Mouse (Mus musculus) ES-E14 (cell line): ENCODE measurements around the gene Daxx. TPM values are rescaled to one million over a fixed set of nuclear protein-coding genes. Genes with fewer than 3 reads are reported as not detected.

Experiments
- DNase-seq: peaks from one replicate; pipeline ENCODE4 v3.0.0-alpha.2; 2013; ENCODE audit warnings: low read depth, low spot score
- H3K27ac ChIP-seq: 2 replicates; pipeline ENCODE4 v1.5.1; 2012; ENCODE audit warnings: low read depth, mild to moderate bottlenecking, low read length, moderate library complexity, mixed read lengths; ENCODE audit not compliant: poor library complexity, insufficient read depth, severe bottlenecking
- H3K36me3 ChIP-seq: 2 replicates; pipeline ENCODE4 v1.6.1; 2012; ENCODE audit warnings: mild to moderate bottlenecking, low read length, moderate library complexity, mixed read lengths; ENCODE audit not compliant: control insufficient read depth, poor library complexity, insufficient read depth, severe bottlenecking
- H3K4me1 ChIP-seq, 2 experiments: fragments of 150-350 bp in 1 of 2; sonication (generic) in 1 of 2; 2 replicates each; pipeline ENCODE4 v1.6.1; 2012; ENCODE audit warnings: low read length in 2 of 2, mild to moderate bottlenecking in 1 of 2, mixed read lengths in 1 of 2; ENCODE audit not compliant: control insufficient read depth in 2 of 2, insufficient read depth in 2 of 2, poor library complexity in 1 of 2
- H3K4me3 ChIP-seq, 2 experiments: fragments of 150-350 bp in 1 of 2; sonication (generic) in 1 of 2; 2 replicates each; pipeline ENCODE4 v1.5.1; 2012; ENCODE audit warnings: low read length in 2 of 2, low read depth in 1 of 2, mild to moderate bottlenecking in 1 of 2, mixed read lengths in 1 of 2; ENCODE audit not compliant: insufficient read depth in 1 of 2, poor library complexity in 1 of 2, severe bottlenecking in 1 of 2
- H3K9ac ChIP-seq: 2 replicates; pipeline ENCODE4 v1.6.1; 2012; ENCODE audit warnings: low read depth, mild to moderate bottlenecking, low read length, mixed read lengths; ENCODE audit not compliant: poor library complexity, insufficient read depth, severe bottlenecking
- H3K9me3 ChIP-seq: fragments of 150-350 bp; sonication (generic); 2 replicates; pipeline ENCODE4 v1.6.1; 2012; ENCODE audit warnings: low read depth, mild to moderate bottlenecking, low read length; ENCODE audit not compliant: control insufficient read depth, insufficient read depth
- CHD2 ChIP-seq: IDR thresholded peaks from 2 replicates; pipeline ENCODE4 v1.6.1; 2014; ENCODE audit warnings: mild to moderate bottlenecking, low read depth, low read length, inconsistent platforms
- HCFC1 ChIP-seq: IDR thresholded peaks from 2 replicates; pipeline ENCODE4 v1.6.1; 2012; ENCODE audit warnings: low read length, inconsistent platforms, borderline replicate concordance; ENCODE audit not compliant: insufficient read depth
- MAFK ChIP-seq: IDR thresholded peaks from 2 replicates; pipeline ENCODE4 v1.6.1; 2014; ENCODE audit warnings: mild to moderate bottlenecking, low read depth, low read length, inconsistent platforms; ENCODE audit not compliant: insufficient read depth
- ZC3H11A ChIP-seq: IDR thresholded peaks from 2 replicates; pipeline ENCODE4 v1.6.1; 2012; ENCODE audit warnings: low read depth, mild to moderate bottlenecking, inconsistent platforms, low read length, borderline replicate concordance
- ZNF384 ChIP-seq: IDR thresholded peaks from 2 replicates; pipeline ENCODE4 v1.6.1; 2012; ENCODE audit warnings: low read depth, low read length, inconsistent platforms
- in situ Hi-C, 2 experiments: fragments of 600-800 bp; cut with MboI; formaldehyde crosslinking; loops; one replicate each; pipeline ENCODE4 v1.15.1; 2025; ENCODE audit warnings: low sequenced_read_pairs in 2 of 2, inconsistent platforms in 1 of 2; ENCODE audit not compliant: unreplicated experiment in 2 of 2
- total RNA-seq: library from RNA; depleted of rRNA; stranded (reverse); fragments of 300-350 nt; gene quantifications from 2 replicates; pipeline ENCODE4 v1.2.3, GENCODE M21; 2012

Daxx gene
- total RNA-seq, 1 experiment = 73.7 TPM

- Histone ChIP-seq H3K36me3 (peaks cover 44% of the 10 kb centered on the region), H3K4me3 (peak overlapping the region; percentile 90 to 96; a peak in 3 of 4 replicates), H3K9ac (peak overlapping the region; percentile 98; the same call in 1 of the 2 replicates), H3K4me1 (peaks cover 0 to 10% of the 10 kb centered on the region in 2 experiments; a peak in 1 of 4 replicates), H3K9me3 (no peaks in the 10 kb centered on the region), H3K27ac (peak overlapping the region; percentile 25; the same call in 1 of the 2 replicates)
- in situ Hi-C loops = no loop called here
- TF ChIP-seq ZC3H11A = no peak
- no peak for TF ChIP-seq MAFK
- no peak for TF ChIP-seq CHD2
- no peak for TF ChIP-seq ZNF384
- TF ChIP-seq HCFC1 = no peak
- no peak for DNase-seq
Observed at GRCm38 (mm10) chr17:33952879-33953278, 43.7 kb downstream of the Daxx start.

- Histone ChIP-seq H3K27ac (peak overlapping the region; percentile 91; the same call in 1 of the 2 replicates), H3K4me3 (peak overlapping the region; percentile 90 to 96), H3K9ac (peak overlapping the region; percentile 98; the same call in 1 of the 2 replicates), H3K4me1 (peaks cover 0 to 8% of the 10 kb centered on the region in 2 experiments; a peak in 1 of 4 replicates), H3K36me3 (peaks cover 44% of the 10 kb centered on the region), H3K9me3 (no peaks in the 10 kb centered on the region)
- no peak for DNase-seq
- in situ Hi-C loops = no loop called here
- no peak for TF ChIP-seq MAFK
- TF ChIP-seq ZC3H11A = no peak
- TF ChIP-seq ZNF384 = no peak
- no peak for TF ChIP-seq CHD2
- TF ChIP-seq HCFC1 = no peak
Observed at GRCm38 (mm10) chr17:33953310-33953709, 44.1 kb downstream of the Daxx start.

GRCm38 (mm10) chr17:33953961-33954565 is 44.8 kb downstream of the Daxx start:
- peak overlapping the region; percentile 91 for H3K27ac ChIP-seq
- H3K4me1 ChIP-seq = peaks cover 0 to 4% of the 10 kb centered on the region in 2 experiments; a peak in 1 of 4 replicates
- TF ChIP-seq CHD2 = no peak
- no peak for TF ChIP-seq MAFK
- TF ChIP-seq HCFC1 = no peak
- no peak for TF ChIP-seq ZC3H11A
- TF ChIP-seq ZNF384 = no peak
- peak overlapping the region; percentile 90 to 96 for H3K4me3 ChIP-seq
- peak overlapping the region; percentile 98 for H3K9ac ChIP-seq
- DNase-seq = no peak
- in situ Hi-C loops = no loop called here
- H3K9me3 ChIP-seq = no peaks in the 10 kb centered on the region
- peaks cover 44% of the 10 kb centered on the region for H3K36me3 ChIP-seq

- DNase-seq = no peak
- H3K36me3 ChIP-seq = peaks cover 42% of the 10 kb centered on the region
- peak overlapping the region; percentile 98 for H3K9ac ChIP-seq
- TF ChIP-seq ZC3H11A = no peak
- TF ChIP-seq ZNF384 = no peak
- no peak for TF ChIP-seq HCFC1
- TF ChIP-seq CHD2 = no peak
- TF ChIP-seq MAFK = no peak
- H3K4me1 ChIP-seq = peaks cover 0 to 4% of the 10 kb centered on the region in 2 experiments; a peak in 1 of 4 replicates
- in situ Hi-C loops = no loop called here
- no peaks in the 10 kb centered on the region for H3K9me3 ChIP-seq
- H3K27ac ChIP-seq = peak overlapping the region; percentile 91
- H3K4me3 ChIP-seq = peak overlapping the region; percentile 90 to 96
Observed at GRCm38 (mm10) chr17:33954646-33955554, 45.7 kb downstream of the Daxx start.
